Mouse (Mus musculus): ENCODE results near the gene Fmn2. TPM values are rescaled to one million over a fixed set of nuclear protein-coding genes. Genes with fewer than 3 reads are reported as not detected.

Gene Fmn2
- 1 to 10 TPM; 4.3 to 4.4 TPM for total RNA-seq (2021)
- long read RNA-seq, experiment 1: 0 reads
- long read RNA-seq, experiment 2: 0 reads

GRCm38 (mm10) chr1:174501661-174502030 lies at the start of gene Fmn2:
Gene Fmn2, plus strand, starts transcription at chr1:174501825.
- DNase-seq (ENCODE audit: low spot score in 2 of 2): peak; percentile 9 to 23

DNA sequence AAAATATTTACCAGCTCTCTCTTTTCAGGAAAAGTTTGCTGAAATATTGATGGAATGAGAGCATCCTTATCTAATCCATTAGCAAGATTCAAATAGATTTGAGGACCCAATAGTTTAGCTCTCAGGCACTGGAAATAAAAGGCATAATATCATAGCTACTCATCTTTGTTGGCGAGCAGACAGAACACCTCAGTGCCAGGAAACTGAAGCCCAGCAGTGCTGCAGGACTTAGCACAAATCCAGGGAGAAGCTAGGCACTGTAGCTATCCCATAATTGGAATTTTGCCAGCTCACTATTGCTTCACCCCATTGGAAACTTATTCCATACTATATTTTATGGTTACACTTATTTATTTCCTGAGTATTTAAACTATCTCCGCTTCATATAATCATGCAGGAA lies 46.5 kb upstream of the Fmn2 start:
- no peak for DNase-seq (ENCODE audit: low spot score in 2 of 2)

GRCm38 (mm10) chr1:174465385-174465784 lies 36.2 kb upstream of the Fmn2 start:
- DNase-seq (ENCODE audit: low spot score in 2 of 2): no peak

DNA sequence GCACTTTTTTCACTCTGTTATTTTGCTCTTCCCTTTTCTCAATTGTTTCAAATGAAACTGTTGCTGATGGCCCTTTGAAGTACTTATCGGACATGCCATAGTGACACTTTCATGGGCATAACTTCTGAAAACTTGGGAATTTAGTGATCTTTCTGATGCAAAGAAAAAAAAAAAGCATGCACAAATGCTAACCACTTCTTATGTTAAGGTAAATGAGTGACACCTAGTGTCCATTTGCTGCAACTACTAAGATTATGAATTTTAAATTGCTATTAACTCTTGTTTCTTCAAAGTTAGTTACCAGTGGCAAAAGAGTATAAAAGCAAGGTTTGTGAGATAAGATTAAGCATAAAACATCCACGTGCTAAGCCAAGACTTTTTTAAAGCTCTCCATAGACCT lies 35.4 kb upstream of the Fmn2 start:
- no peak for DNase-seq (ENCODE audit: low spot score in 2 of 2)

DNA sequence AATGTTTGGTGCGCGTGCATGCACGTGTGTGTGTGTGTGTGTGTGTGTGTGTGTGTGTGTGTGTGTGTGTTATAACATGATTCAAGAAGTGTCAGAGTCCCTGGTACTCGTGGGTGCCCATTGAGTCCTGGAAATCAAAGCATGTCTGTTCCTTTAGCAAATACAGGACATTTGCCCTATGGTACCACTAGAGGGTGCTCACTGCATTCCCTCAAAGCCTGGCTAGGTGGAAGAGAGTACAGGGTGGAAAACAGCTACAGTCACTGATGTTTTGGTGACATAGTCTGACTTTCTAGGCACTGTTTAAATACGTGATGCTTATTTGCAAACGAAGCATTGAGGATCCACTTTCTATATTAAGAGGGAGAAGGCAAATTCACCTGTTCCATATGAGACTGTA lies 31.9 kb upstream of the Fmn2 start:
- DNase-seq (ENCODE audit: low spot score in 2 of 2): no peak

- no peak for DNase-seq (ENCODE audit: low spot score in 2 of 2)
These were observed 19.1 kb upstream of the Fmn2 start for GRCm38 (mm10) chr1:174482567-174482966.

- no peak for DNase-seq (ENCODE audit: low spot score in 2 of 2)
These were observed 1.6 kb upstream of the Fmn2 start for GRCm38 (mm10) chr1:174500064-174500463.

DNA sequence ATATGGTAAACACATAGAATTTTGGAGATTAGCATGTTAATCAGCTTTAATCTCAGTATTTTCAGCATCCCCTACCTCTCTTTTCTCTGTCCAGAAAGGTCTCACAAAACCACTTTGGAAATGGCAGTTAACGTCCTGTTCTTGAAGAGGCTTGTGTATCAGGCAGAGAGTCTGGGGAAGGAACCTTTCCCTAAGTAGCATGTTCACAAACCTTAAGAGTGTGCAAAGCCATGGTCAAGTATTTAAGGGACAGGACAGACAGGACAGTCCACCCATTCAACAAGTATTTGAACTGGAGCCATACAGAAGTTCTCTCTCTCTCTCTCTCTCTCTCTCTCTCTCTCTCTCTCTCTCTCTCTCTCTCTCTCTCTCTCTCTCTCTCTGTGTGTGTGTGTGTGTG lies 614 bp upstream of the Fmn2 start:
- DNase-seq (ENCODE audit: low spot score in 2 of 2): no peak

- DNase-seq (ENCODE audit: low spot score in 2 of 2): peak in 1 of 2 experiments; percentile 2
These were observed 613 bp downstream of the Fmn2 start for GRCm38 (mm10) chr1:174502031-174502845.

DNA sequence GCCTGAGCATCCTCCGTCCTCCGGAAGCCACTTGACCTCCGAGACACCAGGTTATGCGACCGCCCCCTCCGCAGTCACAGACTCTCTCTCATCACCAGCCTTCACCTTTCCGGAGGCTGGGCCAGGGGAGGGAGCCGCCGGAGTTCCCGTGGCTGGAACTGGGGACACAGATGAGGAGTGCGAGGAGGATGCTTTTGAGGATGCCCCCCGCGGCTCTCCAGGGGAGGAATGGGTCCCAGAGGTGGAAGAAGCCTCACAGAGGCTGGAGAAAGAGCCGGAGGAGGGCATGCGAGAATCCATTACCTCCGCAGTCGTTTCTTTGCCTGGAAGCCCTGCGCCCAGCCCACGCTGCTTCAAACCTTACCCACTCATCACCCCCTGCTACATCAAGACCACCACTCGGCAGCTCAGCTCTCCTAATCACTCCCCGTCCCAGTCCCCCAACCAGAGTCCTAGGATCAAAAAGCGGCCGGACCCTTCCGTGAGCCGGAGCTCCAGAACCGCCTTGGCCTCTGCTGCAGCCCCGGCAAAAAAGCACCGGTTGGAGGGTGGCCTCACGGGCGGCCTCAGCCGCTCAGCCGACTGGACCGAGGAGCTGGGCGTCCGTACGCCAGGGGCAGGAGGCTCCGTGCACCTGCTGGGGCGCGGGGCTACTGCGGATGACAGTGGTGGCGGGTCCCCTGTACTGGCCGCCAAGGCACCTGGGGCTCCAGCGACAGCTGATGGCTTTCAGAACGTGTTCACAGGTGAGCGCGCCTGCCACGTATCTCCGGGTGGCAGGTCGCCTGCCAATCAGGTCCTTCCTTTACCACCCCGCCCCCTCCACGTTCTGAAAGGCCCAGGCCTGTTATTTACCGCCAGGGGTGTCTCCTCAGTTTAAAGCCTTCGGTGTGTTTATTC lies 1.5 kb downstream of the Fmn2 start:
- peak in 1 of 2 experiments; percentile 5 for DNase-seq (ENCODE audit: low spot score in 2 of 2)

- no peak for DNase-seq (ENCODE audit: low spot score in 2 of 2)
These were observed 7.0 kb downstream of the Fmn2 start for GRCm38 (mm10) chr1:174508571-174509110.

GRCm38 (mm10) chr1:174513419-174513818 lies 11.8 kb downstream of the Fmn2 start:
- no peak for DNase-seq (ENCODE audit: low spot score in 2 of 2)

- DNase-seq (ENCODE audit: low spot score in 2 of 2): no peak
These were observed 20.5 kb downstream of the Fmn2 start for GRCm38 (mm10) chr1:174521976-174522770.

- no peak for DNase-seq (ENCODE audit: low spot score in 2 of 2)
These were observed 21.3 kb downstream of the Fmn2 start for GRCm38 (mm10) chr1:174522809-174523511.

- DNase-seq (ENCODE audit: low spot score in 2 of 2): no peak
These were observed 21.8 kb downstream of the Fmn2 start for GRCm38 (mm10) chr1:174523512-174523828.

GRCm38 (mm10) chr1:174536742-174537453 lies 35.3 kb downstream of the Fmn2 start:
- no peak for DNase-seq (ENCODE audit: low spot score in 2 of 2)

DNA sequence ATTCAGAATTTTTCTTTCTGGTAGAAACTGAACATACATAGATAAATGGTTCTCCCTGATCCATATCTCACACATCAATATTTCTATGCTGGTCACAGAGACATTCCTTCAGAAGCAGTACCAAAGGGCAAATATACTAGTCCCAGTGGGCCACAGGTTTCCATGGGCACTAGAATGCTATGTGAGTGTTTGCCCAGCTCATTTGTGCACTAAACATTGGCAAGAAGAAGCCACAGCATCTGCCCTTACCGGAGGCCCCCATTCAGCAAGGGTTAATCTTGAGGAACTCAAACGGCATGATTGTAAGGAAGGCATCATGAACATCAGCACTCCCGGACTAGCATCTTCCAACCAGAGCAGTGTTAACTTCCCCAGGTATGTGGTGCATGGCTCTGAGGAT lies 35.9 kb downstream of the Fmn2 start:
- no peak for DNase-seq (ENCODE audit: low spot score in 2 of 2)

GRCm38 (mm10) chr1:174548291-174548690 lies 46.7 kb downstream of the Fmn2 start:
- DNase-seq (ENCODE audit: low spot score in 2 of 2): no peak

DNA sequence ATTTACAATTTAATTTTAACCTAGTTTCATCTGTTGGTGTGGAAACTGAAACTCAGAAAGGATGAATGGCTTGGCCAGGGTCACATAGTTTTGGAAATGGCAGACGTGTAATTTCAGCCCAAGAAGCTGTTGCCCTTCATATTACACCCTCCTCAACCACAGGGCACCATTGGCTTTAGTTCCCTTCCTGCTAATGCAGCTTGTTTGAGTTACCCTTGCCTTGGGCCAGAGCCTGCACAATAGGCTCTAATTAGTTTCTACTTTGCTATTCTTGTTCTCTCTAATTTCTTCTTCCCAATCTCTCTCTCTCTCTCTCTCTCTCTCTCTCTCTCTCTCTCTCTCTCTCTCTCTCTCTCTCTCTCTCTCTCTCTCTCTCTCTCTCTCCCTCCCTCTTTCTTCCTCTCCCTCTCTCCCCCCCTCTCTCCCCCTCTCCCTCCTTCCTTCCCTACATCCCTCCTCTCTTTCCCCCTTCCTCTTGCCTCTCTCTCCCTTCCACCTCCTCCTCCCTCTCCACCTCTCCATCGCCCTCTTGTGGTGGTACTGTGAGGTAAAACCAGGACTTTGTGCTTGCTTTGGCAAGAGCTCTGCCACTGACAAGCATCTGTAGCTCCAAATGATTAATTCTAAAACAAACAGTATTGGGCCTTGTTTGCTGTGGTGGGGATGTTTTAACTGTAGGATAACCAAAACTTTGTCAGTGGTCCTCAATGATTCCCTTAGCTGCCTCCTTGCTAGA lies 51.8 kb downstream of the Fmn2 start:
- peak in 1 of 2 experiments; percentile 41 for DNase-seq (ENCODE audit: low spot score in 2 of 2)
